Mouse (Mus musculus): ENCODE results near the gene Ing1.

GRCm38 (mm10) chr8:11510971-11511370 is 44.4 kb upstream of the Ing1 start:
- TF ChIP-seq EP300 (IDR thresholded peaks at IDR 0.05; ENCODE audit: low read depth), result no peak
- TF ChIP-seq CTCF (IDR thresholded peaks at IDR 0.05; ENCODE audit: low read depth), result no peak
